Mouse (Mus musculus): ENCODE measurements around the gene Snx1. TPM values are rescaled to one million over a fixed set of nuclear protein-coding genes. Genes with fewer than 3 reads are reported as not detected.

Gene Snx1
- polyA plus RNA-seq, 1 experiment from 2014 or later = 109 TPM

DNA sequence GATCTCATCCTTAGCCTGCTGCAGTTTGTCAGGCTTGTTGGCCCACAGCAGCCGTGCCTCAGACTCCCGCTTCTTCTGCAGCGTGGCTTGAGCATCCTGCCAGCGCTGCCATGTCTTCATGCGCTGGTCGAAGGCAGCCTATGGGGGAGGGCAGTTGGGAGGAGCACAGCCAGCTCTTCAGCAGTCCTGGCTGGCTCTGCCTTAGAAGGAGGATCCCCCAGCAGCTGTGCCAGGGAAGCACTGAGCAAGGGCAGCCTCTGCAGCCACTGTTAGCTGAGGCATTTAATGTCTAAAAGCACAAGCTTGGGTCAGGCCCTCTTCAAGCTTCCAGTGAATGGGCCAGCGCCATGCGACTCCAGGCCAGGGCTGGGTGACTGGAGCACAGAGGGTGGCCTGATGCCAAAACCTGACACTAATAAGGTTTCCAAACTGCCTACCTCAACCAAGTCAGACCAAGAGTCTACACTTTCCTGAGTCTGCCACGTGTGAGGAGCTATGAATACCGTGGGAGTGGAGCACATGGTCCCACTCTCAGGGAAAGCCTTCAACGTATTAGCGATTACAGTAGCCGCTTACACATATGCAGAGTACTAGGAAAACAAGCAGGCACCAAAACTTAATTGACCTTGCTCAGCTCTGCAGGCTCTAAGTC lies 35.7 kb downstream of the Snx1 start:
- DNase-seq (ENCODE audit: low spot score) = no peak

DNA sequence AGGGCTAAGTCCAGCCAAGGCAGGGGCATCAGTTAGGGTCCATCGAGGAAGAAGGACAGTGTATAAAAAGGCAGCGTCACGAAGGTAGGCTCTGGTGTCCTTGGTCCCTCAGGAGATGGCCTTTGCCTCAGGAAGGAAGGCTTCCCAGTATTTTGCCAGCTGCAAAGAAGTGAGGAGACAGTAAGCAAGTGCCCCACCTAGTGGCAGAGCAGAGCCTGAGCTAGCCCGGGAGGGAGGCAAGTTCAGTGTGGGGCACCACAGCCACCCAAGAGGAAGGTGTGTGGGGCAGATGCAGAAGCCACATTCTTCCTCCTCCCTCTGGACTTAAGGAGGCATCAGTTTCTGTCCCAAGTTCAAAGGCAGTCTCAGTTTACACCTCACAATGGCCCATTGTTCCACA lies 38.0 kb downstream of the Snx1 start:
- peak; percentile 40 for DNase-seq (ENCODE audit: low spot score)

DNA sequence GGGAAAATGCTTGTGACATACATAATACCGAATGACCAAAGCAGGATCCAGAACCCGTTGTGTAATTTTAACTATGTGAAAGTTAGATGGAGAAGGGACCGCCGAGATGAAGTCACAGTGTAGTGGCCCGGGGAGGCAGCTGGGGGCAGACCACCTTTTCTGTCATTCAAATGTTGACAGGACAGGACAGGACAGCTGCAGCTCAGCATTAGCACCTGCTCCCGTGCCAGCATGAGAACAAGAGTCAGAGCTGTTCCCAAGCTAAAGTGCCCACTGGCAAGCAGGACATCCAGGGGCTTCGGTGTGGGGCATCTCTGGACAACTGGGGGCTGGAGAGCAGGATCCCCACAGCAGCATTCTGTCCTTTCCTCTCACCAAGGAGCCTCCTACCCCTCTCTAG lies 39.3 kb downstream of the Snx1 start:
- DNase-seq (ENCODE audit: low spot score) = no peak

DNA sequence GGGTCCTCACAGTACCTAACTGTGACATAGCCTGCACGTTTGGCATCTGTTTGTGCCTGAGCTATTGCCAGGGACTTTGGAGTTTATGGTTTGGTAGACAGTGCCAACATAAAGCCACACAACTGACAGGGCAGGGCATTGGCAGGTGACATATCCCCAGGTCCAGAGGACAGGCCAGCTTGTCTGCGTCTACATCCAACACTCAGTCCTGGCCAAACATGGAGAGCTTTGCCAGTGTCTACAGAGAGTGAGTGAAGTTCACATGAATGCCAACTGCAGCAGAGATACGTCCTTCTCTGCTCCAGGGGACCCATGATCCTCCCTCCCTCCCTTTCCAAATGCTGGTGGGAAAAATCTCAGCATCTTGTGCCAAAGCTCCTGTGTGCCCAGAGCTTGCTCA lies 42.2 kb downstream of the Snx1 start:
- no peak for DNase-seq (ENCODE audit: low spot score)

DNA sequence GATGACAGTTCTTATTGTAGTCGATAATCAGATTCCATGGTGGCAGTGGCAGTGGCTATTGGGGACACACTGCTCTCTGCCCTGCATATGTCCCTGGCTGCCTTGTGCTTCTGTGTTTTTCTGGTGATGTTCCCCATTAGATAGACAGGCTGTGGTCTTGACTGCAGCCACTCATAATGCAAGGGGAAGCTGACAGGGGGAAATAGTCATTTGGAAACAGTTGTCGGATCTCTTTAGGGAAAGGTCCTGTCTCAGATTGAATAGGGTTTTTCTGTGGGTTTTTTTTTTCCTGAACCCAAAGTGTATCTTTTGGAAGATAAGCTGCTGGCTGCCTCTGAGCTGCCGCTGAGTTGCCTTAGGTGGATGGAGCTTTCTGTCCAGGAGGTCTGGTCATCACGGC lies 44.4 kb downstream of the Snx1 start:
- no peak for DNase-seq (ENCODE audit: low spot score)

DNA sequence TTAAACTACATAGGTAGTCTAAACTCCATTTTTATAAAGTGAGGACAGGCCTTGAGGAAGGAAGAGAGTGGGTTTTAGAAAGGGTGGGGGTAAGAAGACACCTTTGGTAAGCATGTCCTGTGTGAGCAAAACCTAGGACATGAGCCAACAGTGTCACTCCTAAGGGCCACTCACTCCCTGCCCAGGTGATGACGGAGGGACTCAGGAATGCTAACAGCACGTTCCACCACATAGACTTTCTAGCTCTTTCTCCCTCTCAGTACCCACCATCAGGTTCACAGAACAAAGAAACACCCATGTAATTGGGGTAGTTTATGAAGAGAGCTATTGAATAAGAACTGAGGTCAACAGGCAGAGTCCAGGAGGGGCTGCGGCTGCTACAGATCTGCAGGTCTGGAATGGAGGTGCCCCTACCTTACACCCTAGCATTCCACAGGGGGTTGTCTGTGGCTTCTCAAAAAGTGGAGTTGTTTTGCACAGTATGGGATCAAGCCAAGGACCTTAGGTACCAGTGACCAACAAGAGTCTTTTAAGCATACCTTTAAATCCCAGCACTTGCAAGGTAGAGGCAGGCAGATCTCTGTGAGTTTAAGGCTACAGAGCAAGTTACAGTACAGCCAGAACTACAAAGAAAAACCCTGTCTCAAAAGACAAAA lies 45.5 kb downstream of the Snx1 start:
- DNase-seq (ENCODE audit: low spot score) = no peak

DNA sequence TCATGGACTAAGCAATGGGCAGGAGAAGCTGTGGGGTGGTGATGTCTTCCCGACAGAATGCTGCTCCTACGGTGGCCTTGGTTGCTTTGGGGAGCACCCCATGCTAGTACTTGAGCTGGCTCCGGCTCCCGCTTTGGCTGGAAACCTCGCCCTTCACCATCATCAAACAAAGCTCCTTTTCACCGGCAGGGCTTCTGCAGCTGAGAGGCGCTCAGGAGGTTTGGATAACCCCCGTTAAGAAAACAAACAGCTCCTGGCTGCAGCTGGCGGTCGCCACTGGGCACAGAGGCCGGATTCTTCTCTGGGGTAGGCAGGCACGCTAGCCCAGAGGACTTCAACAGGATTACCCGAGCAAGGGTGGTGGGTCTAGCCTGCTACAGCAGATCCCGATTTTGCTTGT lies 47.9 kb downstream of the Snx1 start:
- DNase-seq (ENCODE audit: low spot score) = no peak

DNA sequence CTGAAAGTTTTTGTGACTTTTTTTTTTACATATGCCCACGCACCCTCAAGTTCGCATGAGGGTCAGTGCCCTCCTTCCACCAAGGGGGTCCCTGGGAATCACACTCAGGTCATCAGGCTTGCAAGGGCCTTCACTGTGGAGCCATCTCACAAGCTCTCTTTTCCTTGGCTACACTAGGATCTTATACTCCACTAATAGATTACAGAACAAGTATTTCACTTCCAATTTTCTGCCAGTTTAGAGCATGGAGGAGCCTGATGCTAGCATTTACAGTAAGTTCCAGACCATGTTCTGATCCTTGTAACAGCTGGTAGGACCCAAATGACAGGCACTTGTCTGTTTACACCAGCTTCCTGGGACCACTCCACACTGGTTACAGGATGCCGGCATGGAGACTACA lies 48.3 kb downstream of the Snx1 start:
- DNase-seq (ENCODE audit: low spot score) = no peak

DNA sequence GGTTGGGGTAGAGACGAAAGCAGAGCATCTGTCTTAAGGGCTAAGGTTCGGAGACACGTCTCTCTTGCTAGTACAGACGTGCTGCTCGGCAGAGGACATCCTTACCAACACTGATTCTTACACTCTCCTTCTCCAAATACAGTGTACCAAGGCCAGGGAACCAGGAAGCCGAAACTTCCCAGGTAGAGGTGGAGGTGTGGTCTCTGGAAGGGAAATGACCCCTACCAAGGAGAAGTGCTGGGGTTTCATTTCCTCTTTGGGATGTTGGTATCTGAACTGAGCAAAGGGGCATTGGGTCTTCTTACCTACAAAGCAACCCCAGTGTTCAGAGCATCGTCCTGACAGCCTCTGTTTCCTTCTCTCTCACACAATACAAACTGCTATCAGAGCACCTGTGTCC lies 53.6 kb downstream of the Snx1 start:
- no peak for DNase-seq (ENCODE audit: low spot score)

DNA sequence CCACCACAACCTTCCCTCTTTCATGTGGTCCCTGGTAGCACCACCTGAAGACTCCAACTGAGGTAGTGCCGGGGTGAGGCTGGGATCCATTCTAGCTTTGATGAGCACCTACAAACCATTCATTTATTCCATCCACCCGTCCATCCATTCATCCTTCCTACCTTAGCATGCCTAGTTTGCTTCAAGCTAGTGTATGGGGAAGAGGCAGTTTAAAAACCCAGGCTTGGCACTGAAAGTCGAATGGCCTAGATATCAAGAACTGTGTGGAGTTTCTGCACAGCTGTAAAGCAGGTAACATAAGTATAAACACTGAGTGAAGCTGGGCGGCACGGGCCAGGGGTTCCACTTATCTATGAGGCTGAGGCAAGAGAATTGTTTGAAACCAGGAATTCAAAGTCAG lies 56.2 kb downstream of the Snx1 start:
- no peak for DNase-seq (ENCODE audit: low spot score)

DNA sequence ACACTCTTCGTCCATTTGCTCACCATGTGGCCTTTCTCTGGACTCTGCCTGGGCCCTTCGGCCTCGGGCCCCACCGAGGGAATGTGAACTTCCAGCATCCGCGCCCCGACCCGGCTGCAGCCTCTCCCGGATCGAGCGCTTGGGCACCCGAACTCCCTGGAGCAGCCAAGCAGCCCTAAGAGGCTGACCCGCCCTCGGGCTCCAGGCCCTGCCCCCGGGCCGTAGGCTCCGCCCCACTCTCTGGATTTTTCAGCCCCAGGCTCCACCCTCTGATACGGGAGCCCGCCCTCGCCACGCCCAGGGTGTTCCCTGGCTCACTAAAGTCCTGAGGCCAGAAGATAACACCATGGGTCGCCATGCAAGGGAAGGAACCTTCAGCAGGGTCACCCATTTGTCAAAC lies 56.8 kb downstream of the Snx1 start, which contains the start of gene Snx22:
TSS of gene Snx22 (minus strand) at position 137 of the 400 bp plus-strand sequence.
- peak; percentile 46 for DNase-seq (ENCODE audit: low spot score)

DNA sequence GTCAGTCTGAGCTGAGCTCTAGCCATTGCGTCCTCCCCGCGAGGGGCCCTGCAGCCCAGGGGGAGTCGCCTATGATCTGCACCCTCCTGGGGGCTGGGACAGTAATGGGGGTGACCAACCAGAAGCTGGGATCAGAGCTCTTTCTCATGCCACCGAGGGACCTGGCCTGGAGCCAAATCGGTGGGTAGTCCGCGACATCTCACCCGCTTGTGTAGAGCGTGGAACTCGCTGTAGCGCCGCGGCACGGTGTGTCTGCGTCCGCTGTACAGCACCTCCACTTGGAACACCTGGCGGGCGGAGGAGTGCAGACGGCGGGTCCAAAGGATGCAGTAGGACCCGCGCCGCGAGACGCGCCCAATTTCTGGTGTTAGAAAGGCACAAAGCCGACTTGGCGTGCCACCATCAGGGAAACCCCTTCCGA lies 57.4 kb downstream of the Snx1 start:
- DNase-seq (ENCODE audit: low spot score) = peak; percentile 14

DNA sequence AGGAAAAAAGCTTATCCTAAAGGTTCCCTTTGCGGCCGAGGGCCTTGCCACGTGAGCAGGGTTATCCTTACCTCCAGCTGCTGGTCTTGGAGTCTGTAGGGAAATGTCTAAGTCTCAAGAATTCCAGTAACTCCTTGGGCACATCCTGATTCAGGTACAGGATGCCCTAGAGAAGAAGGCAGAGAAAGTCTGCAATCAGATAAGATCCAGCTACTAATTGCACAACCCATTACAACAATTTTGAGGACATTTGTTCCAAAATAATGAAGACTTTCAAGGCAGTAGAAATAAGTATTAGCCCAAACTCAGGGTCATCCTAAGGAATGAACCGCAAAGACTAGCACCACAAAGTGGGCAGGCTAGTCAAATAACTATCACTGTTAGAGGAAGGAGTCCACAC lies 58.3 kb downstream of the Snx1 start:
- no peak for DNase-seq (ENCODE audit: low spot score)

DNA sequence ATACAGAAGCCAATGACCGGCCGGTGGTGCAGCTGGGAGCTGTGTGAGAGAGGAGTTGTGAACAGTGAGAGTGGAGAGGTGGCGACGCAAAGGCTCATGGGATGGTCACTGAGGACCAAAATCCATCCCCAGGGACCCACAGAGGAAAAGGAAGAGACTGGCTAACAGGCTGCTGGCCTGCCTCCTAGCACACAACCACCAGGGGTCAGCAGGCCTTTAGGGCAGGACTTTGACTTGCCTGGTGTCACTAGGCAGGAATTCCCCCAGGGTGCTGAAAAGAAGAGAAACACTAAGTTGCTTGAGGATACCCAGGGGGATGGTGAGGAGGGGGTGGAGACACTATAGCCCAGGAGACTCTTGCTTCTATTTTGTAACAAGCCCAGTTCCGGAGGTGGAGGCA lies 58.8 kb downstream of the Snx1 start:
- no peak for DNase-seq (ENCODE audit: low spot score)

DNA sequence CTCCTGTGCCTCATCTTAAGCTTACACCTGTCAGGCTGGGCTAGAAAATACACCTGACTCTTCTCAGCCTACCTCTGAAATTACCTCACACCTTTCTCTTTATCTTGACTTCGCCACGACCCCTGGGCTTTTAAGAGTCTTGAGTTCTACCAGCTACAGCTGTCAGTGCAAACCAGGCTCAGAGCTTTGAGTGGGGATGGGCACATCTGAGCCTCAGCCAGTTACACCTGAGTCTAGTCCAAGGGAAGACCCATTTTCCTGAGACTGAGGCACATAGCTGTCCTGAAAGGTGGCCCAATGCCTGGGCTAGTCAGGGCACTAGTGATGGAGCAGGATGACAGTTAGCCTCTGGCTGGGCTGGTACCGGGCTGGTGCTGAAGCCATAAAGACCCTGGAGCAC lies 59.6 kb downstream of the Snx1 start:
- DNase-seq (ENCODE audit: low spot score) = no peak

DNA sequence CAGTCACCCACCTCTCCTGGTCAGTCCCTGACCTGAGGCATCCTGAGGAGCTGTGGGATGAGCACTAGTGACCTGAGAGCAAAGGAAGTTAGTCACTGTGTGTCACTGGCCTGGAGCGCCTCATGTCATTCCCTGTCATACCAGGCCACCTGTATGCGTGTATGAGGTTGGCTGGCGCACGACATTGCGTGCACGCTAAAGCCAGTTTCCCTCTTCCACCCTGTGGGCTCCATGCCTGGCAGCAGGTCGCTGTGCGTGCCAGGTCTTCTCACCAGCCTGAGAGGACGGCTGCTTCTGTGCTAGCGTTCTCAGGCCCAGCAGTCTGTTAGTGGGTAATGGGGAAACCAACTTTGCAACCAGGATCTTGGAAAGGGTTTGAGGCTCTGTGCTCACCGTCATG lies 62.1 kb downstream of the Snx1 start:
- DNase-seq (ENCODE audit: low spot score) = no peak

DNA sequence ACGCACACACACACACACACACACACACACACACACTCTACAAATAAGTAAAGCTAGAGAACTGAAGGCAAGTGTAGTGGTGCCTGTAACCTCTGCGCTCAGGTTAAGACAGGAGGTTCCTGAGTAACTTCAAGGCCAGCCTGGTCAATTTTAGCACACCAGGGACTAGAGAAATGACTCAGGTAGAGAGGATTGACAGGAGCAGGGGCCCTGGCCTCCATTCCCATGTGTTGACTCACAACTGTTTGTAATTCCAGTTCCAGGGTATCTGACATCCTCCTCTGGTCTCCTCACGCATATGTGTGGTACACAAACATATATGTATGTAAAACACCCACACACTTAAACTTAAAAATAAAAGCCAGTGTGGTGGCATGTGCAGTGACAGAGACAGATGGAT lies 62.9 kb downstream of the Snx1 start:
- DNase-seq (ENCODE audit: low spot score) = no peak

DNA sequence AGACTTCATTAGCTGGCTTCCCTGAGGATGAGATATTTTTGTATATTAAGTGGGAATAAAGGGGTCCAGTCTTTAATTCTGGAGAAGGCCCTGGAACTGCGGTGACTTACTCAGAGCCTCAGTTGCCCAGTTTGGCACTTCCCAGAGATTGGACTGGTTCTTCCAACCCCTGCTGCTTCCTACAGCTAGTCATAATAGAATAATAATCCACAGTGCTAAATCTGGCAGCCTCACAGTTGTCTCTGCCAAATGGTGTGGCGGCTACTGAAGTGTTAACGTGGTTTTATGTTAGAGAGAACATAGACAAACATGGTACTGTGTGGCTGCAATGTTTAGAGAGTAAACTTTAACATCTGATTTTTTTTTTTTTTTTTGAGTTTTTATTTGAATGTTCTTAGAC lies 64.7 kb downstream of the Snx1 start:
- no peak for DNase-seq (ENCODE audit: low spot score)

DNA sequence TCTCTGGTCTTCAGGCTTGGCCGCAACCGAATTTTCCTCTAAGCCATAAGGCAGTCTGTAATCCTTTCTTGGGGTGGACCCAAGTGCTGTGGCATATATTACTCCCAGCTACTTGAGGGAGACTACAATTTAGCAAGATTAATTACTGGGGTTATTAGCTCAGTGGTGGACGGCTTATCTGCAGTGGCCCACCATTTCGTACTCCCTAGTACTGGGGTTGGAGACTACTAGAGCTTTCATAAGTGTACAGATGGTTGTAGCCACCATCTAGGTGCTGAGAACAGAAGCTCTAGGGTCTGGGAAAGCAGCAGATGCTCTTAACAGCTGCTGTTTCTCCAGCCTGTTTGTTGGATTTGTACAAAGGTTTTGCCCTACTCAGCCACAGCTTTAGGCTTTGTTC lies 65.4 kb downstream of the Snx1 start:
- no peak for DNase-seq (ENCODE audit: low spot score)

DNA sequence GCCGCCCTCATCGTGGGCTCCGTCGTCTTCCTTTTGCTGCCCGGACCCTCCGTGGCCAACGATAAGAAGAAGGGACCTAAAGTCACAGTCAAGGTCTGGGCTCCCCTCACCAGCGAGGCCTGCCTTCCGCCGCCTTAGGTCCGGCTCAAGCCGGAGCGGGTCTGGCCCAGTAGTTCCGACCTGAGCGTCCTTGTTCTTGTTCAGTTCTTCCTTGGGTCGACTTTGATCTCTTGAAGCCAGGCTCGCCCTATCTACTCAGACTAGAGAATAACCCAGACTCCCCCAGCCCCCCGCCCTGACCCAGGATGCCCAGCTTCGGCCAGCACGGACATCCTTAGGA lies 66.1 kb downstream of the Snx1 start:
- no peak for DNase-seq (ENCODE audit: low spot score)

DNA sequence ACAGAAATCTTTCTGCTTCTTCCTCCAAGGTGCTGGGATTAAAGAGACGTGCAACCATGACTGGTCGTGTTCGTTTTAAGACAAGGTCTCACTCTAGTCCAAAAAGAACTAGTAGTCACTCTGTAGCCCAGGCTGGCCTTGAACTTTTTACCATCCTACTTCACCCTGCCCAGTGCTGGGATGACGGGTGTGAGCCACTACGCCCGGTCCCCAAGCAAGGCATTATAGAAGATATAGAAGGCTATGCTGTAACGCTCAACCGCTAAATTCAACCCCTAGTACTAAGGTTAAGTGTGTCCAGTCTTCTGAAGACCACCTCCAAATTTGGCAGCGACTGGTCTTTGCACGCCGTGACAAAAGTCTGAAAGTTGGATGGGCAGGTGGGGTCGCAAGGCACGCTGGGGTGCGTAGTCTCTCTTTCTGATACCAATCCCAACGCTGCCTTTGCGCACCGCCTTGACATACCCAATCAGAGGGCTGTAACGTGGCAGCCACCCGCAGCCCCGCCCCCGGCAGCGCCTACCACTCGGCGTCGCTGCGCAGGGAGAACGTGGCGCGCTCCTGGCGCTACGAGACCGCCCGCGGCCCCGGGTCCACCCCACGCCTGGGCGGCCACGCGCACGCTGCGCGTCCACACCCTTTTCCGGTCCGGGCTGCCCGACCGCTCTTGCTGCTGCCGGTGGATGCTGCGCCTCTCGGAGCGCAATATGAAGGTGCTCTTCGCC lies 66.6 kb downstream of the Snx1 start, which contains the start of gene Ppib:
TSS of gene Ppib (plus strand) at position 640 of the 725 bp plus-strand sequence.
- peak; percentile 97 for DNase-seq (ENCODE audit: low spot score)

DNA sequence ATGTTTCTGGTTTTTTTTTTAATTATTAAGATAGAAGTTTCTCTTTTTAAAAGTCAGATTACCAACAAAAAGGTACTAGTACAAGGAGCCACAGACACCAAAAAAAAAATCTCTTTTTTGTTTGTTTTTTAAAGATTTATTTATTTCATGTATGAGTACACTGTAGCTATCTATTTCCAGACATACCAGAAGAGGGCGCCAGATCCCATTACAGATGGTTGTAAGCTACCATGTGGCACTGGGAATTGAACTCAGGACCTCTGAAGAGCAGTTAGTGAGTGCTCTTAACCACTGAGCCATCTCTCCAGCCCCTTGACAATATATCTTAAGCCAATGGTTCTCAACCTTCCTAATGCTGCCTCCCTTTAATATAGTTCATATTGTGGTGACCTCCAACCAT lies 72.8 kb downstream of the Snx1 start:
- no peak for DNase-seq (ENCODE audit: low spot score)

DNA sequence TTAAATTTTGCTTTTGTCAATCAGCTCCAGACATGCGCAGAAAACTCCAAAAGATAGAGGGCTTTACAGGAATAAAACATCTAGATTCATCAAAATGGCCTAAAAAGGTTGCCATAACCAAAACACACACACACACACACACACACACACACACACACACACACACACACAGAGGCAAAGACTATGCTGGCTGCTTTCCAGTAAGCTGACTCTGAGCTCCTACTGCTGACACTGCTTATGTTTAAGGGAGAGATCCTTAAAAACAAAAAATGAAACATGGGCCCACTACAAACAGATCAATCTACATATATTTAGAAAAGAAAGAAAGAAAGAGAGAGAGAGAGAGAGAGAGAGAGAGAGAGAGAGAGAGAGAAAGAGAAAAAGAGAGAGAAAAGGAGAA lies 73.7 kb downstream of the Snx1 start:
- DNase-seq (ENCODE audit: low spot score) = no peak

All from thymus, postnatal 0 days (tissue).